Mouse (Mus musculus): ENCODE results near the gene Efcab3. TPM values are rescaled to one million over a fixed set of nuclear protein-coding genes. Genes with fewer than 3 reads are reported as not detected.

The Efcab3 gene
- polyA plus RNA-seq, 1 experiment: not detected

- H3K27ac ChIP-seq (ENCODE audit: insufficient read depth, low read depth, low read length): no peak overlapping the region
- TF ChIP-seq POLR2A (IDR thresholded peaks at IDR 0.05; ENCODE audit: borderline replicate concordance, low read depth, low read length) (no peak), CTCF (IDR thresholded peaks at IDR 0.05; ENCODE audit: low read depth, low read length) (no peak)
- no peaks in the 10 kb centered on the region for H3K4me1 ChIP-seq (ENCODE audit: control insufficient read depth, insufficient read depth, low read length)
- no peak overlapping the region for H3K4me3 ChIP-seq (ENCODE audit: insufficient read depth, low read length)
Measured at GRCm38 (mm10) chr11:105156748-105157267, 93.4 kb downstream of the Efcab3 start.

- Histone ChIP-seq H3K27ac (ENCODE audit: insufficient read depth, low read depth, low read length) (no peak overlapping the region), H3K4me1 (ENCODE audit: control insufficient read depth, insufficient read depth, low read length) (no peaks in the 10 kb centered on the region), H3K4me3 (ENCODE audit: insufficient read depth, low read length) (no peak overlapping the region)
- TF ChIP-seq CTCF (IDR thresholded peaks at IDR 0.05; ENCODE audit: low read depth, low read length) (no peak), POLR2A (IDR thresholded peaks at IDR 0.05; ENCODE audit: borderline replicate concordance, low read depth, low read length) (no peak)
Measured at GRCm38 (mm10) chr11:105158047-105158446, 94.7 kb downstream of the Efcab3 start.

DNA sequence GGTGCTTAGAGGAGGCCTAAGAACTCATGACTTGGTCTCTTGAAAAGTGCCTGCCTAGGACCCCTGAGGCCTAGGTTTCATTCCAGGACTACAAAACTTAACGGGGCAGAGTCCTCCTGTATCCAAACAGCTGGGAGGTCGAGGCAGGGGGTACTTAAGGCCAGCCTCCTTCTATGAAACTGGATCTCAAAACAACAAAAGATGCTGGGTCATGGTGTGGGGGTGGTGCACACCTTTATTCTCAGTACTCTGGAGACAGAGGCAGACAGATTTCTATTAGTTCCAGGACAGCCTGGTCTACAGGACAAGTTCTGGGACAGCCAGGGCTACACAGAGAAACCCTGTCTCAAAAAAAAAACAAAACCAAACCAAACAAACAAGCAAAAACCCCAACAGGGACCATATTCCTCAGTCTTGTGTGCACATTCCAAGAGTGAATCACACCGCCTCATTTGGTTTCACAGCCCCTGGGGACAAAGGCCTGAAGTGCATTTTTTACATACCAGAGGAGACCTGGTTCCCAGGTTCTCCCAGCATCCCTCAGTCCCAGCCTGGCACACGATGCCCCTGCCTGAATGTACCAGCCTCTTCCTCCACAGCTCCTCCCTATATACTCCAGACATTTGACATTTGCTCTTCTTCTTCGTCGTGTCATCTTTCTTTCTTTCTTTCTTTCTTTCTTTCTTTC is 96.4 kb downstream of the Efcab3 start:
- no peaks in the 10 kb centered on the region for H3K4me1 ChIP-seq (ENCODE audit: control insufficient read depth, insufficient read depth, low read length)
- no peak overlapping the region for H3K27ac ChIP-seq (ENCODE audit: insufficient read depth, low read depth, low read length)
- H3K4me3 ChIP-seq (ENCODE audit: insufficient read depth, low read length): no peak overlapping the region
- TF ChIP-seq CTCF (IDR thresholded peaks at IDR 0.05; ENCODE audit: low read depth, low read length) (no peak), POLR2A (IDR thresholded peaks at IDR 0.05; ENCODE audit: borderline replicate concordance, low read depth, low read length) (no peak)

DNA sequence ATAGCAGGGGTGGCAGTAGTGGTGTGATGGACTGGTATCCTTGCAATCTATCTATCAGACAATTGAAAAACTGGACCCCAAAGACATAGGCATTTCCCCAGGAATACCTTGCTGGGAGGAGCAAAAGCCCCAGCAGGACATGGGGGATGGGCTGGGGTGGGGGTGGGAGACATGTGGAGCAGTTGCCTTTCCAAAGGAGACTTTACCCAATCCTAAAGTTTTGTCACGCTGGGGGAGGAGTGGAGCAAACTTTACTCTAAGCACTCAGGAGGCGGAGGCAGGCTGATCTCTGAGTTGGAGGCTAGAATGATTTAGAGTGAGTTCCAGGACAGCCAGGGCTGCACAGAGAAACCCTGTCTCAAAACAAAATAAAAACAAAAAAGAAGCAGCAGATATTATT is 98.0 kb downstream of the Efcab3 start:
- no peak overlapping the region for H3K27ac ChIP-seq (ENCODE audit: insufficient read depth, low read depth, low read length)
- TF ChIP-seq POLR2A (IDR thresholded peaks at IDR 0.05; ENCODE audit: borderline replicate concordance, low read depth, low read length): no peak
- no peak for TF ChIP-seq CTCF (IDR thresholded peaks at IDR 0.05; ENCODE audit: low read depth, low read length)
- no peaks in the 10 kb centered on the region for H3K4me1 ChIP-seq (ENCODE audit: control insufficient read depth, insufficient read depth, low read length)
- H3K4me3 ChIP-seq (ENCODE audit: insufficient read depth, low read length): no peak overlapping the region

GRCm38 (mm10) chr11:105164516-105165510 is 101.4 kb downstream of the Efcab3 start:
- TF ChIP-seq CTCF (IDR thresholded peaks at IDR 0.05; ENCODE audit: low read depth, low read length) (no peak), POLR2A (IDR thresholded peaks at IDR 0.05; ENCODE audit: borderline replicate concordance, low read depth, low read length) (no peak)
- Histone ChIP-seq H3K4me3 (ENCODE audit: insufficient read depth, low read length) (no peak overlapping the region), H3K4me1 (ENCODE audit: control insufficient read depth, insufficient read depth, low read length) (no peaks in the 10 kb centered on the region), H3K27ac (ENCODE audit: insufficient read depth, low read depth, low read length) (no peak overlapping the region)

DNA sequence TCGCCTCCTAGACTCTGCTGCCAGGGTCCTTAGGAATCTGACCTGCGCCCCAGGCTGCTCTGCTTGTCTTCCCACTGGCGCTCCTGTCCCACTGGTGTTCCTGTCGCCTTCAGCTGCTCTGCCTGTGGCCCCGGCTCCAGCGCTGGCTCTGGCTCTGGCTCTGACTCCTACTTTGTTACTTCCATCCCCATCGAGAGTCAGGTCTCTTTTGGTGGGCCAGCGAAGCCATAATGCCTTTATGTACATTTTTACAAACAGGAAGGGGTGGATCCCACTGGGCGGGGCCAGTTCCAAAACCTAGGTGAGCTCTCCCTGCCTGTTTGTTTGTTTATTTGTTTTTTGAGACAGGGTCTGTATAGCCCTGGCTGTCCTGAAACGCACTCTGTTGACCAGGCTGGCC is 103.4 kb downstream of the Efcab3 start:
- H3K27ac ChIP-seq (ENCODE audit: insufficient read depth, low read depth, low read length): no peak overlapping the region
- no peak for TF ChIP-seq POLR2A (IDR thresholded peaks at IDR 0.05; ENCODE audit: borderline replicate concordance, low read depth, low read length)
- TF ChIP-seq CTCF (IDR thresholded peaks at IDR 0.05; ENCODE audit: low read depth, low read length): no peak
- H3K4me1 ChIP-seq (ENCODE audit: control insufficient read depth, insufficient read depth, low read length): peaks cover 2% of the 10 kb centered on the region; the same call in 1 of the 2 replicates
- no peak overlapping the region for H3K4me3 ChIP-seq (ENCODE audit: insufficient read depth, low read length)

Other genes with a start within 250 kb of the Efcab3 start
- gene Mettl2, start 62.8 kb downstream of the Efcab3 start, polyA plus RNA-seq (2012; ENCODE audit: insufficient read depth, insufficient read length, missing spikeins): 13.6 and 14.5 TPM in 2 replicates
- gene Gm10842, start 83.3 kb downstream of the Efcab3 start, polyA plus RNA-seq (2012; ENCODE audit: insufficient read depth, insufficient read length, missing spikeins): not detected in 2 replicates
- 28.0 and 35.3 TPM in 2 replicates for gene Tlk2, start 115.2 kb downstream of the Efcab3 start, polyA plus RNA-seq (2012; ENCODE audit: insufficient read depth, insufficient read length, missing spikeins)
- gene Mrc2, start 229.1 kb downstream of the Efcab3 start, polyA plus RNA-seq (2012; ENCODE audit: insufficient read depth, insufficient read length, missing spikeins): 0.40 and 0.50 TPM in 2 replicates